Mouse (Mus musculus) right cerebral cortex, postnatal 4 days (tissue): Measurements from ENCODE around the gene Acy3.
A peak's percentile ranks its signal among the peaks of the same experiment; 100 is the strongest.
"Not testable (repeated sequence)": the region's sequence is repeated elsewhere in the genome, so short reads cannot be mapped to it uniquely, and the experiment has no call there.

Experiments used
- DNase-seq: peaks from one replicate; pipeline ENCODE4 v3.0.0-alpha.2; 2022

Acy3 gene

GRCm38 (mm10) chr19:3986334-3986733 lies at the start of gene Acy3:
Acy3 (plus strand) TSS chr19:3986570.
- DNase-seq: no peak

GRCm38 (mm10) chr19:3942315-3942714 lies 44.1 kb upstream of the Acy3 start:
- DNase-seq: no peak

GRCm38 (mm10) chr19:3942986-3943735 lies 43.2 kb upstream of the Acy3 start:
- DNase-seq: no peak

GRCm38 (mm10) chr19:3945872-3946564 lies 40.4 kb upstream of the Acy3 start:
- no peak for DNase-seq

GRCm38 (mm10) chr19:3946715-3947114 lies 39.7 kb upstream of the Acy3 start:
- peak; percentile 74 for DNase-seq

- DNase-seq: no peak
These were observed 38.6 kb upstream of the Acy3 start for GRCm38 (mm10) chr19:3947813-3948212.

GRCm38 (mm10) chr19:3948546-3948945 lies 37.8 kb upstream of the Acy3 start:
- DNase-seq: no peak

GRCm38 (mm10) chr19:3950331-3950730 lies 36.0 kb upstream of the Acy3 start:
- DNase-seq: no peak

GRCm38 (mm10) chr19:3951461-3951860 lies 34.9 kb upstream of the Acy3 start:
- no peak for DNase-seq

- DNase-seq: no peak
These were observed 34.3 kb upstream of the Acy3 start for GRCm38 (mm10) chr19:3952099-3952498.

GRCm38 (mm10) chr19:3955033-3955432 lies 31.3 kb upstream of the Acy3 start:
- no peak for DNase-seq

- no peak for DNase-seq
These were observed 30.6 kb upstream of the Acy3 start for GRCm38 (mm10) chr19:3955804-3956203.

GRCm38 (mm10) chr19:3957296-3958036 lies 28.9 kb upstream of the Acy3 start:
- not testable (repeated sequence) for DNase-seq

GRCm38 (mm10) chr19:3958470-3958869 lies 27.9 kb upstream of the Acy3 start, which contains the start of gene Aldh3b3:
Aldh3b3 (plus strand) TSS chr19:3958645.
- no peak for DNase-seq

- no peak for DNase-seq
These were observed 27.3 kb upstream of the Acy3 start for GRCm38 (mm10) chr19:3959030-3959429.

- DNase-seq: no peak
These were observed 26.2 kb upstream of the Acy3 start for GRCm38 (mm10) chr19:3960211-3960610.

- DNase-seq: not testable (repeated sequence)
These were observed 24.6 kb upstream of the Acy3 start for GRCm38 (mm10) chr19:3961805-3962204.

GRCm38 (mm10) chr19:3962469-3962868 lies 23.9 kb upstream of the Acy3 start:
- DNase-seq: peak; percentile 29

- DNase-seq: no peak
These were observed 22.3 kb upstream of the Acy3 start for GRCm38 (mm10) chr19:3964030-3964429.

GRCm38 (mm10) chr19:3966330-3967075 lies 19.9 kb upstream of the Acy3 start:
- no peak for DNase-seq

- no peak for DNase-seq
These were observed 19.1 kb upstream of the Acy3 start for GRCm38 (mm10) chr19:3967258-3967657.

GRCm38 (mm10) chr19:3972229-3972628 lies 14.1 kb upstream of the Acy3 start, which contains the start of gene Aldh3b2:
Aldh3b2 (plus strand) TSS chr19:3972328.
- no peak for DNase-seq

GRCm38 (mm10) chr19:3974608-3975007 lies 11.8 kb upstream of the Acy3 start:
- DNase-seq: not testable (repeated sequence)
